12 mouse cellular contexts compared by ENCODE assay signal in the genomic region with DNA sequence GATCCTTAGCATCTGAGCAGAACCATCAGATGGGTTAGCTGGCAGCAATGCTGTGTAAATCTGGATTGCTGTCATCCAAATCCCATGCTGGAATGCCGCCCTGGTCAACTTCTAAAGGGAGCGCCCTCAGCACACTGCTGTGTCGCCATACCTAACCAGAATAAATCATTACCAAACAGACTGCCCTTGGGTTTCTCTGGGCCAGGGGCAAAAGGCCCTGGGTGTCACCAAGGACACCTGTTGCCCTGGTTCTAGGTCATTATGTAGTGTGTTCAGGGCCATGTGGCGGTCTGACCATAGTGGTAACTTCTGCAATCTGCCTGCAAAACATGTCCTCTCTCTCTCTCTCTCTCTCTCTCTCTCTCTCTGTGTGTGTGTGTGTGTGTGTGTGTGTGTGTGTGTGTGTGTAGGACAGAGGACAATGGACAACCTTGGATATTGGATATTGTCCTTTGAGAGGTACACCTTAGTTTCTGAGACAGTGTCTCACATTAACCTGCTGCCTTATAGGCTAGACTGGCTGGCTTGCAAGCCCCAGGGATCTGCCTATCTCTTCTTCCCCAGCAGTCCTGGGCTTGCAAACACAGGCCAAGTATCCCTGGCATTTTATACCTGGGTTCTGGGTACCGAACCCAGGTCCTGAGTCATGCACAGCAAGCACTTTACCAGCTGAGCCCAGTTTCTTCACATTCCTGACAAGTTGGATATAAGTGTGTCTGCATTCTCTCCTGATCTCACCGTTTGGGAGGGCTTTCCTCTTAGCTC. TPM values are rescaled to one million over a fixed set of nuclear protein-coding genes. Genes with fewer than 3 reads are reported as not detected.
DNase-seq lines count a peak whose midpoint lies in the region; TF ChIP-seq lines count a peak whose summit lies in the region.
"Had no signal": no experiment of that assay in that cellular context is flagged by ENCODE, and none has a peak within 500 bp of the region (broad histone marks: within the 10 kb centered on the region; RNA-seq: fewer than 3 reads in every experiment).

No protein-coding gene starts in this region.

- H3K9ac ChIP-seq in liver, adult 2 months (ENCODE audit: low read depth, low read length), result no peak overlapping the region
- H3K9ac ChIP-seq: lung, embryonic 14.5 days had no signal

- intact Hi-C loops in heart, postnatal 10 days (cut with DNase I), result loop anchor here (5.0 to 10.0 kb wide), 5 partner anchors 208 to 1172 kb away; partner anchors contain the start of gene Neurl3

- WGBS in liver, adult 2 months, result 27% methylated on average over 6 of the region's 6 CpGs

- TF ChIP-seq POLR2A in liver, adult 2 months (IDR thresholded peaks at IDR 0.05; ENCODE audit: extremely low read depth, insufficient read depth, low read length), result no peak

- peaks cover 18% of the 10 kb centered on the region for H3K4me1 ChIP-seq in liver, adult 2 months (ENCODE audit: control insufficient read depth, insufficient read depth, low read length)

- no peak overlapping the region for H3K4me3 ChIP-seq in liver, adult 2 months (ENCODE audit: insufficient read depth, low read depth, low read length)

- H3K79me2 ChIP-seq in liver, adult 2 months (ENCODE audit: control insufficient read depth, insufficient read depth, low read length), result peaks cover 31% of the 10 kb centered on the region

- no peaks in the 10 kb centered on the region for H3K27me3 ChIP-seq in liver, adult 2 months (ENCODE audit: control insufficient read depth, insufficient read depth, low read length)

- peak; percentile 80 for DNase-seq in adrenal gland, adult 8-10 months
- no peak for DNase-seq in adrenal gland, adult 18-20 months (ENCODE audit: low spot score in 2 of 2)
- peak; percentile 4 for DNase-seq in heart, postnatal 4 days
- no peak for DNase-seq in heart, postnatal 10 days
- DNase-seq in right cerebral cortex, postnatal 10 days (ENCODE audit: low spot score in 2 of 2), result peak; percentile 23 to 26
- DNase-seq in right cerebral cortex, postnatal 4 days, result no peak
- peak; percentile 99 for DNase-seq in liver, adult 2 months (ENCODE audit: extremely low read depth, low read depth, low spot score)
- DNase-seq in lung, postnatal 36 days, result no peak
- DNase-seq: gastrocnemius, postnatal 10 days; lung, embryonic 14.5 days; midbrain, embryonic 14.5 days; right cerebral cortex, postnatal 14 days had no signal

- TF ChIP-seq CTCF in liver, adult 2 months (IDR thresholded peaks at IDR 0.05; ENCODE audit: low read depth, low read length), result no peak

- no peaks in the 10 kb centered on the region for H3K36me3 ChIP-seq in liver, adult 2 months (ENCODE audit: control insufficient read depth, insufficient read depth, low read length)

- peak overlapping the region; percentile 96 for H3K27ac ChIP-seq in liver, adult 2 months (replicated peaks; ENCODE audit: insufficient read depth, low read depth, low read length)

RNA-seq across cellular contexts. Expression of gene Hs6st1, which starts 1.8 kb away (rescaled TPM):
- total RNA-seq in adrenal gland, adult 8-10 months (2022), result 100 to 1,000 TPM in 2 of 4 experiments, 10 to 100 TPM in 2; 70.2 to 122 (median 96.6) TPM
- total RNA-seq in adrenal gland, adult 18-20 months (2021), result 100 to 1,000 TPM in 1 of 2 experiments, 10 to 100 TPM in 1; 43.5 to 122 TPM
- total RNA-seq in heart, postnatal 4 days (2021), result 10 to 100 TPM; 30.0 to 33.3 TPM
- 10 to 100 TPM; 26.4 to 35.1 TPM for total RNA-seq in heart, postnatal 10 days (2021)
- total RNA-seq in liver, adult 2 months (2014; rRNA removed), result 40.2 and 43.7 TPM in 2 replicates
- 110 and 121 TPM in 2 replicates for polyA plus RNA-seq in liver, adult 2 months (2012; rRNA removed)

Comparison
In these comparisons a context has a peak if more than half of its experiments do, and no peak if none do; other contexts are left out.
1. DNase-seq: peak in adrenal gland, adult 8-10 months (single experiment), heart, postnatal 4 days (single experiment), right cerebral cortex, postnatal 10 days (2 of 2) and liver, adult 2 months (single experiment); none in adrenal gland, adult 18-20 months (0 of 2), heart, postnatal 10 days (0 of 2), right cerebral cortex, postnatal 4 days (single experiment) and lung, postnatal 36 days (single experiment).